Mouse (Mus musculus) CH12.LX (cell line): ENCODE results near the gene Dpp4. TPM values are rescaled to one million over a fixed set of nuclear protein-coding genes. Genes with fewer than 3 reads are reported as not detected.

Source experiments
- DNase-seq: peaks from one replicate; pipeline ENCODE4 v3.0.0-alpha.2; 2013; ENCODE audit errors: extremely low read depth
- H3K27ac ChIP-seq: 2 replicates; pipeline ENCODE4 v1.5.1; 2012; ENCODE audit warnings: low read depth, mild to moderate bottlenecking, control low read depth, moderate library complexity; ENCODE audit not compliant: insufficient read depth
- H3K27me3 ChIP-seq: replicated peaks from 2 replicates; pipeline ENCODE3; 2012; ENCODE audit warnings: inconsistent platforms
- H3K36me3 ChIP-seq, 2 experiments: replicated peaks in 1 of 2; 2 replicates each; pipeline versions ENCODE3 to v1.6.1; 2012; ENCODE audit warnings: inconsistent platforms in 1 of 2, low read length in 1 of 2, mild to moderate bottlenecking in 1 of 2, mixed read lengths in 1 of 2, moderate library complexity in 1 of 2; ENCODE audit not compliant: control insufficient read depth in 1 of 2, insufficient read depth in 1 of 2
- H3K4me1 ChIP-seq, 2 experiments: 2 replicates each; pipeline ENCODE4 v1.6.1; 2012; ENCODE audit warnings: inconsistent platforms in 1 of 2, moderate library complexity in 1 of 2; ENCODE audit not compliant: insufficient read depth in 2 of 2, control insufficient read depth in 1 of 2
- H3K4me2 ChIP-seq: 2 replicates; pipeline ENCODE4 v1.6.1; 2012; ENCODE audit warnings: low read depth, mild to moderate bottlenecking, control low read depth; ENCODE audit not compliant: poor library complexity, insufficient read depth, severe bottlenecking
- H3K4me3 ChIP-seq, 3 experiments: fragments of 150-350 bp in 1 of 3; sonication (generic) in 1 of 3; replicated peaks in 1 of 3; 2 replicates each; pipeline versions ENCODE3 to v1.5.1; 2011 to 2012; ENCODE audit warnings: low read depth in 2 of 3, low read length in 2 of 3, mild to moderate bottlenecking in 2 of 3, moderate library complexity in 2 of 3, control low read depth in 1 of 3, improper control_type of control experiment in 1 of 3, inconsistent platforms in 1 of 3, mixed read lengths in 1 of 3; ENCODE audit not compliant: poor library complexity in 1 of 3
- H3K79me2 ChIP-seq: replicated peaks from 2 replicates; pipeline ENCODE4 v1.6.1; 2012; ENCODE audit warnings: mild to moderate bottlenecking, moderate library complexity; ENCODE audit not compliant: control insufficient read depth, poor library complexity, insufficient read depth, severe bottlenecking; ENCODE audit errors: extremely low read depth
- H3K9ac ChIP-seq: 2 replicates; pipeline ENCODE4 v1.6.1; 2012; ENCODE audit warnings: low read depth, mild to moderate bottlenecking, control low read depth, moderate library complexity; ENCODE audit not compliant: insufficient read depth
- H3K9me3 ChIP-seq: replicated peaks from 2 replicates; pipeline ENCODE3; 2012; ENCODE audit warnings: low read length, inconsistent platforms, mixed read lengths
- BHLHE40 ChIP-seq: IDR thresholded peaks from 2 replicates; pipeline ENCODE4 v1.6.1; 2011; ENCODE audit warnings: mild to moderate bottlenecking, low read depth, low read length, improper control_type of control experiment
- CHD2 ChIP-seq: IDR thresholded peaks from 2 replicates; pipeline ENCODE4 v1.6.1; 2011; ENCODE audit warnings: low read length, improper control_type of control experiment
- EP300 ChIP-seq: IDR thresholded peaks from 2 replicates; pipeline ENCODE4 v1.6.1; 2011; ENCODE audit warnings: low read length, improper control_type of control experiment
- ETS1 ChIP-seq: conservative IDR thresholded peaks from 2 replicates; pipeline ENCODE4 v1.6.1; 2012; ENCODE audit warnings: low read depth, mild to moderate bottlenecking, inconsistent platforms, low read length, improper control_type of control experiment, moderate library complexity
- GABPA ChIP-seq: IDR thresholded peaks from 2 replicates; pipeline ENCODE4 v1.6.1; 2012; ENCODE audit warnings: low read depth, low read length, improper control_type of control experiment, inconsistent platforms; ENCODE audit not compliant: insufficient replicate concordance
- HCFC1 ChIP-seq: IDR thresholded peaks from 2 replicates; pipeline ENCODE4 v1.6.1; 2012; ENCODE audit warnings: low read depth, mild to moderate bottlenecking, inconsistent platforms, low read length, improper control_type of control experiment
- JUN ChIP-seq: IDR thresholded peaks from 2 replicates; pipeline ENCODE4 v1.6.1; 2011; ENCODE audit warnings: low read depth, mild to moderate bottlenecking, low read length, improper control_type of control experiment, moderate library complexity; ENCODE audit not compliant: insufficient read depth
- KAT2A ChIP-seq: IDR thresholded peaks from 2 replicates; pipeline ENCODE4 v1.6.1; 2012; ENCODE audit warnings: low read length, improper control_type of control experiment, inconsistent platforms; ENCODE audit not compliant: insufficient replicate concordance
- MAZ ChIP-seq: IDR thresholded peaks from 2 replicates; pipeline ENCODE4 v1.6.1; 2012; ENCODE audit warnings: low read depth, mild to moderate bottlenecking, inconsistent platforms, low read length, improper control_type of control experiment, moderate library complexity
- MYC ChIP-seq: IDR thresholded peaks from 2 replicates; pipeline ENCODE4 v1.6.1; 2011; ENCODE audit warnings: low read depth, mild to moderate bottlenecking, improper control_type of control experiment, low read length
- NELFE ChIP-seq: IDR thresholded peaks from 2 replicates; pipeline ENCODE4 v1.6.1; 2011; ENCODE audit warnings: low read depth, low read length, improper control_type of control experiment
- NRF1 ChIP-seq: IDR thresholded peaks from 2 replicates; pipeline ENCODE4 v1.6.1; 2014; ENCODE audit warnings: low read depth, mild to moderate bottlenecking, inconsistent platforms, low read length, improper control_type of control experiment, moderate library complexity
- PAX5 ChIP-seq: IDR thresholded peaks from 2 replicates; pipeline ENCODE4 v1.6.1; 2012; ENCODE audit warnings: low read length, inconsistent platforms, mixed read lengths
- POLR2A ChIP-seq: IDR thresholded peaks from 2 replicates; pipeline ENCODE4 v1.6.1; 2011; ENCODE audit warnings: low read depth, mild to moderate bottlenecking, improper control_type of control experiment, low read length
- POLR2AphosphoS2 ChIP-seq: IDR thresholded peaks from 2 replicates; pipeline ENCODE4 v1.6.1; 2011; ENCODE audit warnings: low read depth, low read length, improper control_type of control experiment
- TBP ChIP-seq: conservative IDR thresholded peaks from 2 replicates; pipeline ENCODE4 v1.6.1; 2011; ENCODE audit warnings: low read depth, low read length, improper control_type of control experiment
- UBTF ChIP-seq: IDR thresholded peaks from 2 replicates; pipeline ENCODE4 v1.6.1; 2012; ENCODE audit warnings: low read depth, mild to moderate bottlenecking, inconsistent platforms, low read length, improper control_type of control experiment, moderate library complexity
- USF1 ChIP-seq: IDR thresholded peaks from 2 replicates; pipeline ENCODE4 v1.6.1; 2014; ENCODE audit warnings: low read depth, mild to moderate bottlenecking, inconsistent platforms, low read length, improper control_type of control experiment
- USF2 ChIP-seq: conservative IDR thresholded peaks from 2 replicates; pipeline ENCODE4 v1.6.1; 2011; ENCODE audit warnings: low read depth, low read length, improper control_type of control experiment
- ZC3H11A ChIP-seq: IDR thresholded peaks from 2 replicates; pipeline ENCODE4 v1.6.1; 2012; ENCODE audit warnings: low read depth, mild to moderate bottlenecking, inconsistent platforms, low read length, improper control_type of control experiment
- ZMIZ1 ChIP-seq: IDR thresholded peaks from 2 replicates; pipeline ENCODE4 v1.6.1; 2012; ENCODE audit warnings: low read depth, mild to moderate bottlenecking, inconsistent platforms, low read length, improper control_type of control experiment
- ZNF384 ChIP-seq: IDR thresholded peaks from 2 replicates; pipeline ENCODE4 v1.6.1; 2012; ENCODE audit warnings: low read depth, low read length, improper control_type of control experiment, inconsistent platforms
- dilution Hi-C: fragments of 300-500 bp; cut with MboI; formaldehyde crosslinking; loops from 2 replicates; pipeline ENCODE4 v1.14.3; 2020; ENCODE audit warnings: low sequenced_read_pairs; ENCODE audit not compliant: extremely low pct_unique_long_range_greater_than_20kb, extremely low pct_ligation_motif_present
- in situ Hi-C: fragments of 300-500 bp; cut with MboI; formaldehyde crosslinking; loops from 3 replicates; pipeline ENCODE4 v1.14.3; 2019; ENCODE audit warnings: low sequenced_read_pairs, low pct_ligation_motif_present, low pct_unique_long_range_greater_than_20kb, mixed read lengths
- polyA plus RNA-seq: library from polyadenylated mRNA; unstranded; fragments of >175 nt; gene quantifications from 2 replicates; pipeline ENCODE4 v1.2.1, GENCODE M21; 2012; ENCODE audit warnings: low read depth; ENCODE audit not compliant: insufficient read length
- total RNA-seq, 2 experiments: library from RNA; depleted of rRNA; stranded (reverse); fragments of 300-350 nt in 1 of 2; fragments of >200 nt in 1 of 2; gene quantifications; 2 replicates each; pipeline ENCODE4 v1.2.3; 2012 to 2014

The Dpp4 gene
- total and polyA plus RNA-seq, 3 experiments = 0.04 to 3.6 (median 0.29) TPM

DNA sequence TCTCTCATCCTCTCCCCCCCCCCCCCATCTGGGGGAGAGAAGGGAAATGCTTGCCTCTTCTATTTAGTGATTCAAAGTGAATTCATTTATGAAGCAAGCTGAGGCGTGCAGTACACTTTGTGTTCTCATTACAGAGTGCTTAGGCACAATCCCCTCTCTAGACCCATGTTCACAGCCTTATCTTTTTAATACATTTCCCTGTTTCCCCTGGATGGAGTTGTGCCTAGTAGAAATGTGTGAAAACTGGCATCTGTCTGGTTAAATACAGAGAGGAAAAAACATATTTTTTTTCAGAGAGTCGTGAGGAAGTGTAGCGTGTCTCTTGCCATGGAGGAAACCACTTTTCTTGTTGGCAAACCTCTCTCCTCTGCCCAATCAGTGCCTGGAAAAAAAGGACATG lies 50.5 kb downstream of the Dpp4 start:
- H3K4me3 ChIP-seq = no peak overlapping the region
- H3K4me1 ChIP-seq = no peaks in the 10 kb centered on the region
- H3K9ac ChIP-seq = no peak overlapping the region
- H3K27me3 ChIP-seq = no peaks in the 10 kb centered on the region
- H3K36me3 ChIP-seq = peaks cover 0 to 3% of the 10 kb centered on the region in 2 experiments
- TF ChIP-seq KAT2A (no peak), UBTF (no peak), POLR2AphosphoS2 (no peak), ZNF384 (no peak), ETS1 (no peak), NRF1 (no peak), CHD2 (no peak), ZMIZ1 (no peak), BHLHE40 (no peak), MYC (no peak), MAZ (no peak), PAX5 (no peak), GABPA (no peak), HCFC1 (no peak), ZC3H11A (no peak)
- no peak overlapping the region for H3K27ac ChIP-seq
- H3K4me2 ChIP-seq = no peak overlapping the region
- no peaks in the 10 kb centered on the region for H3K9me3 ChIP-seq
- no peaks in the 10 kb centered on the region for H3K79me2 ChIP-seq
- DNase-seq = no peak
- dilution Hi-C loops = no loop called here
- in situ Hi-C loops = no loop called here

GRCm38 (mm10) chr2:62360872-62361271 lies 51.2 kb downstream of the Dpp4 start:
- TF ChIP-seq POLR2A = no peak
- TF ChIP-seq USF2 = no peak
- no peak for TF ChIP-seq USF1
- TF ChIP-seq TBP = no peak
- TF ChIP-seq NRF1 = no peak
- TF ChIP-seq ZNF384 = no peak
- no peak for TF ChIP-seq POLR2AphosphoS2
- no peak for TF ChIP-seq NELFE
- TF ChIP-seq CHD2 = no peak
- TF ChIP-seq MYC = no peak
- TF ChIP-seq ZC3H11A = no peak
- TF ChIP-seq JUN = no peak
- no peak for TF ChIP-seq EP300
- H3K9me3 ChIP-seq = no peaks in the 10 kb centered on the region
- no peak overlapping the region for H3K9ac ChIP-seq
- H3K27ac ChIP-seq = no peak overlapping the region
- H3K4me3 ChIP-seq = no peak overlapping the region
- H3K4me2 ChIP-seq = no peak overlapping the region
- no peak for DNase-seq
- in situ Hi-C loops = no loop called here
- H3K4me1 ChIP-seq = no peaks in the 10 kb centered on the region
- peaks cover 0 to 3% of the 10 kb centered on the region in 2 experiments for H3K36me3 ChIP-seq
- no peaks in the 10 kb centered on the region for H3K27me3 ChIP-seq
- no peaks in the 10 kb centered on the region for H3K79me2 ChIP-seq
- dilution Hi-C loops = no loop called here
